Mouse (Mus musculus) heart, embryonic 12.5 days (tissue): ENCODE measurements around the gene Mettl16. TPM values are rescaled to one million over a fixed set of nuclear protein-coding genes. Genes with fewer than 3 reads are reported as not detected.
A peak's percentile ranks its signal among the peaks of the same experiment; 100 is the strongest.

Experiments
- ATAC-seq: fragments of 200-750 bp; cut with Nextera tagmentation; 2 replicates; pipeline ENCODE4 v1.8.0; 2017; ENCODE audit warnings: moderate TSS enrichment, moderate library complexity; ENCODE audit not compliant: insufficient number of reproducible peaks, low FRiP score
- H3K27ac ChIP-seq: fragments of 300-500 bp; sonication (generic); 2 replicates; pipeline ENCODE4 v1.5.1; 2016; ENCODE audit warnings: mild to moderate bottlenecking, moderate library complexity; ENCODE audit not compliant: poor library complexity, severe bottlenecking
- H3K27me3 ChIP-seq: fragments of 300-500 bp; sonication (generic); replicated peaks from 2 replicates; pipeline ENCODE4 v1.6.1; 2016; ENCODE audit warnings: mild to moderate bottlenecking, moderate library complexity
- H3K36me3 ChIP-seq: fragments of 300-500 bp; sonication (generic); 2 replicates; pipeline ENCODE4 v1.6.1; 2016; ENCODE audit warnings: mild to moderate bottlenecking, moderate library complexity
- H3K4me1 ChIP-seq: fragments of 300-500 bp; sonication (generic); replicated peaks from 2 replicates; pipeline ENCODE4 v1.6.1; 2016; ENCODE audit warnings: mild to moderate bottlenecking
- H3K4me2 ChIP-seq: fragments of 300-500 bp; sonication (generic); 2 replicates; pipeline ENCODE4 v1.6.1; 2016; ENCODE audit warnings: mild to moderate bottlenecking, moderate library complexity
- H3K4me3 ChIP-seq: fragments of 300-500 bp; sonication (generic); 2 replicates; pipeline ENCODE4 v1.5.1; 2016; ENCODE audit warnings: mild to moderate bottlenecking
- H3K9ac ChIP-seq: fragments of 300-500 bp; sonication (generic); 2 replicates; pipeline ENCODE4 v1.6.1; 2016; ENCODE audit warnings: mild to moderate bottlenecking, moderate library complexity
- H3K9me3 ChIP-seq: fragments of 300-500 bp; sonication (generic); replicated peaks from 2 replicates; pipeline ENCODE4 v1.6.1; 2016; ENCODE audit warnings: mild to moderate bottlenecking, moderate library complexity
- WGBS: fragments of 180-500 bp; shearing (Covaris S2); methylation state at CpG from one replicate; pipeline ENCODE4 v1.1.7; 2016; 5-methylcytosine and 5-hydroxymethylcytosine counted together
- polyA plus RNA-seq: library from polyadenylated mRNA; unstranded; fragments of >200 nt; fragmentation: Nextera tagmentation; extraction: Ambion mirVana; gene quantifications from 2 replicates; pipeline ENCODE4 v1.2.1, GENCODE M21; 2016

The Mettl16 gene
- polyA plus RNA-seq, 1 experiment from 2014 or later, result 37.0 TPM

GRCm38 (mm10) chr11:74831606-74832451, 61.2 kb downstream of the Mettl16 start:
- WGBS, result under 1% methylated on average over 61 of the region's 61 CpGs
- Histone ChIP-seq H3K4me1 (peaks cover 56% of the 10 kb centered on the region), H3K4me3 (peak overlapping the region; percentile 88), H3K27me3 (no peaks in the 10 kb centered on the region), H3K9ac (peak overlapping the region; percentile 91), H3K27ac (peak overlapping the region; percentile 100), H3K36me3 (peaks cover 6% of the 10 kb centered on the region; the same call in 1 of the 2 replicates), H3K9me3 (no peaks in the 10 kb centered on the region), H3K4me2 (peak overlapping the region; percentile 94)
- peak; percentile 88 for ATAC-seq

GRCm38 (mm10) chr11:74832503-74833143, 62.0 kb downstream of the Mettl16 start:
- Histone ChIP-seq H3K9me3 (no peaks in the 10 kb centered on the region), H3K27ac (peak overlapping the region; percentile 100), H3K4me2 (peak overlapping the region; percentile 94), H3K27me3 (no peaks in the 10 kb centered on the region), H3K4me1 (peaks cover 64% of the 10 kb centered on the region), H3K9ac (peak overlapping the region; percentile 84), H3K36me3 (peaks cover 6% of the 10 kb centered on the region; the same call in 1 of the 2 replicates), H3K4me3 (peak overlapping the region; percentile 88)
- WGBS, result 1% methylated on average over 26 of the region's 26 CpGs
- ATAC-seq, result no peak

- Histone ChIP-seq H3K4me2 (peak overlapping the region; percentile 94), H3K4me3 (peak overlapping the region; percentile 88), H3K4me1 (peaks cover 57% of the 10 kb centered on the region), H3K9ac (peak overlapping the region; percentile 84), H3K36me3 (peaks cover 6% of the 10 kb centered on the region; the same call in 1 of the 2 replicates), H3K27ac (peak overlapping the region; percentile 100), H3K9me3 (no peaks in the 10 kb centered on the region), H3K27me3 (no peaks in the 10 kb centered on the region)
- WGBS, result 70% methylated on average over 8 of the region's 8 CpGs
- no peak for ATAC-seq
Observed at GRCm38 (mm10) chr11:74833536-74834358, 63.1 kb downstream of the Mettl16 start.

GRCm38 (mm10) chr11:74834359-74834638, 63.7 kb downstream of the Mettl16 start:
- peak overlapping the region; percentile 100 for H3K27ac ChIP-seq
- peaks cover 6% of the 10 kb centered on the region; the same call in 1 of the 2 replicates for H3K36me3 ChIP-seq
- WGBS, result 57% methylated on average over 1 of the region's 1 CpGs
- no peaks in the 10 kb centered on the region for H3K27me3 ChIP-seq
- H3K9me3 ChIP-seq, result no peaks in the 10 kb centered on the region
- no peak for ATAC-seq
- H3K4me1 ChIP-seq, result peaks cover 58% of the 10 kb centered on the region
- H3K4me2 ChIP-seq, result no peak overlapping the region
- no peak overlapping the region for H3K4me3 ChIP-seq
- peak overlapping the region; percentile 84; the same call in 1 of the 2 replicates for H3K9ac ChIP-seq

GRCm38 (mm10) chr11:74834650-74835277, 64.1 kb downstream of the Mettl16 start:
- H3K36me3 ChIP-seq, result peaks cover 6% of the 10 kb centered on the region; the same call in 1 of the 2 replicates
- ATAC-seq, result no peak
- no peaks in the 10 kb centered on the region for H3K9me3 ChIP-seq
- H3K4me3 ChIP-seq, result no peak overlapping the region
- WGBS, result 47% methylated on average over 5 of the region's 5 CpGs
- no peak overlapping the region for H3K4me2 ChIP-seq
- 0 out of 2 replicates have a peak overlapping the region, but pooled peaks have one; percentile 84 for H3K9ac ChIP-seq
- peaks cover 61% of the 10 kb centered on the region for H3K4me1 ChIP-seq
- peak overlapping the region; percentile 100 for H3K27ac ChIP-seq
- no peaks in the 10 kb centered on the region for H3K27me3 ChIP-seq

- no peak overlapping the region for H3K27ac ChIP-seq
- no peak overlapping the region for H3K4me2 ChIP-seq
- WGBS, result 89% methylated on average over 6 of the region's 6 CpGs
- no peak overlapping the region for H3K9ac ChIP-seq
- H3K4me1 ChIP-seq, result peaks cover 70% of the 10 kb centered on the region
- no peak for ATAC-seq
- no peak overlapping the region for H3K4me3 ChIP-seq
- H3K36me3 ChIP-seq, result peaks cover 6% of the 10 kb centered on the region; the same call in 1 of the 2 replicates
- H3K9me3 ChIP-seq, result no peaks in the 10 kb centered on the region
- H3K27me3 ChIP-seq, result no peaks in the 10 kb centered on the region
Observed at GRCm38 (mm10) chr11:74835593-74836224, 65.1 kb downstream of the Mettl16 start.

- H3K4me3 ChIP-seq, result no peak overlapping the region
- no peak overlapping the region for H3K4me2 ChIP-seq
- H3K27ac ChIP-seq, result no peak overlapping the region
- H3K9ac ChIP-seq, result 0 out of 2 replicates have a peak overlapping the region, but pooled peaks have one; percentile 38
- WGBS, result 94% methylated on average over 22 of the region's 22 CpGs
- no peaks in the 10 kb centered on the region for H3K27me3 ChIP-seq
- no peaks in the 10 kb centered on the region for H3K9me3 ChIP-seq
- no peak for ATAC-seq
- H3K4me1 ChIP-seq, result peaks cover 78% of the 10 kb centered on the region
- peaks cover 6% of the 10 kb centered on the region; the same call in 1 of the 2 replicates for H3K36me3 ChIP-seq
Observed at GRCm38 (mm10) chr11:74836225-74837055, 65.8 kb downstream of the Mettl16 start.

GRCm38 (mm10) chr11:74837056-74837693, 66.5 kb downstream of the Mettl16 start:
- no peaks in the 10 kb centered on the region for H3K27me3 ChIP-seq
- ATAC-seq, result no peak
- 49% methylated on average over 16 of the region's 16 CpGs for WGBS
- H3K27ac ChIP-seq, result peak overlapping the region; percentile 98
- H3K4me2 ChIP-seq, result peak overlapping the region; percentile 86
- H3K4me1 ChIP-seq, result peaks cover 81% of the 10 kb centered on the region
- H3K36me3 ChIP-seq, result peaks cover 8% of the 10 kb centered on the region; the same call in 1 of the 2 replicates
- H3K4me3 ChIP-seq, result peak overlapping the region; percentile 62
- peak overlapping the region; percentile 76 for H3K9ac ChIP-seq
- H3K9me3 ChIP-seq, result no peaks in the 10 kb centered on the region

GRCm38 (mm10) chr11:74837694-74838431, 67.2 kb downstream of the Mettl16 start:
- Histone ChIP-seq H3K27ac (peak overlapping the region; percentile 98), H3K4me1 (peaks cover 81% of the 10 kb centered on the region), H3K4me3 (peak overlapping the region; percentile 62), H3K9me3 (no peaks in the 10 kb centered on the region), H3K27me3 (no peaks in the 10 kb centered on the region), H3K36me3 (peaks cover 15% of the 10 kb centered on the region), H3K4me2 (peak overlapping the region; percentile 86), H3K9ac (peak overlapping the region; percentile 76)
- under 1% methylated on average over 54 of the region's 54 CpGs for WGBS
- peak; percentile 84 for ATAC-seq
